Mouse (Mus musculus): ENCODE measurements around the gene Fastkd1.

GRCm38 (mm10) chr2:69713626-69714014, 304 bp upstream of the Fastkd1 start:
- no peak for TF ChIP-seq CTCF (IDR thresholded peaks at IDR 0.05; ENCODE audit: low read depth)
- no peak for TF ChIP-seq EP300 (optimal IDR thresholded peaks at IDR 0.05)
